Mouse (Mus musculus) left cerebral cortex, adult 8-10 months (tissue): ENCODE measurements around the gene Spryd3. TPM values are rescaled to one million over a fixed set of nuclear protein-coding genes. Genes with fewer than 3 reads are reported as not detected.

ENCODE experiments used
- DNase-seq, 2 experiments: peaks; one replicate each; pipeline ENCODE4 v3.0.0; 2022; ENCODE audit warnings: low spot score in 2 of 2
- total RNA-seq, 4 experiments: library from RNA; stranded (reverse); gene quantifications; 2 replicates each; pipeline ENCODE4 v1.2.4; 2022

Spryd3 gene
- total RNA-seq, 4 experiments from 2014 or later, result 147 to 167 (median 161) TPM

GRCm38 (mm10) chr15:102072963-102073558 is 63.0 kb downstream of the Spryd3 start:
- DNase-seq, result no peak

GRCm38 (mm10) chr15:102070476-102071467 is 65.3 kb downstream of the Spryd3 start:
- no peak for DNase-seq

Other genes with a start within 250 kb of the Spryd3 start
- not detected for gene Krt76, start 243.3 kb downstream of the Spryd3 start, total RNA-seq
- not detected for gene Krt4, start 211.5 kb downstream of the Spryd3 start, total RNA-seq
- gene Krt79, start 195.9 kb downstream of the Spryd3 start, total RNA-seq, result not detected
- not detected for gene Krt78, start 181.9 kb downstream of the Spryd3 start, total RNA-seq
- gene Krt8, start 131.8 kb downstream of the Spryd3 start, total RNA-seq, result under 1 TPM; 0.17 to 0.95 (median 0.23) TPM
- gene Krt18, start 108.1 kb downstream of the Spryd3 start, total RNA-seq, result 1 to 10 TPM in 2 of 4 experiments, under 1 TPM in 2; 0.26 to 2.5 (median 1.3) TPM
- gene Eif4b, start 62.5 kb downstream of the Spryd3 start, total RNA-seq, result 100 to 1,000 TPM; 191 to 203 (median 200) TPM
- gene Tns2, start 35.8 kb downstream of the Spryd3 start, total RNA-seq, result 10 to 100 TPM; 23.3 to 29.5 (median 24.3) TPM
- 10 to 100 TPM; 42.4 to 49.5 (median 45.5) TPM for gene Igfbp6, start 8.1 kb upstream of the Spryd3 start, total RNA-seq
- under 1 TPM in 2 of 4 experiments, not detected in 2; 0.26 to 0.27 TPM for gene Soat2, start 14.3 kb upstream of the Spryd3 start, total RNA-seq
- gene Zfp740, start 67.0 kb upstream of the Spryd3 start, total RNA-seq, result 10 to 100 TPM; 72.4 to 79.4 (median 73.1) TPM
- gene Csad, start 68.5 kb upstream of the Spryd3 start, total RNA-seq, result 10 to 100 TPM; 24.6 to 38.7 (median 31.1) TPM
- 1 to 10 TPM in 2 of 4 experiments, under 1 TPM in 2; 0.23 to 2.9 (median 1.7) TPM for gene Itgb7, start 95.7 kb upstream of the Spryd3 start, total RNA-seq
- gene Rarg, start 121.3 kb upstream of the Spryd3 start, total RNA-seq, result 10 to 100 TPM; 13.5 to 16.8 (median 16.3) TPM
- gene Gm9918, start 134.3 kb upstream of the Spryd3 start, total RNA-seq, result not detected
- gene Mfsd5, start 143.2 kb upstream of the Spryd3 start, total RNA-seq, result 10 to 100 TPM; 38.3 to 48.5 (median 42.1) TPM
- 1 to 10 TPM in 3 of 4 experiments, under 1 TPM in 1; 0.91 to 1.5 (median 1.2) TPM for gene Espl1, start 160.0 kb upstream of the Spryd3 start, total RNA-seq
- 100 to 1,000 TPM; 457 to 497 (median 483) TPM for gene Pfdn5, start 189.9 kb upstream of the Spryd3 start, total RNA-seq
- 10 to 100 TPM; 59.3 to 63.4 (median 61.9) TPM for gene Myg1, start 195.5 kb upstream of the Spryd3 start, total RNA-seq
- gene Aaas, start 214.5 kb upstream of the Spryd3 start, total RNA-seq, result 10 to 100 TPM; 20.1 to 25.3 (median 22.2) TPM
- gene Sp7, start 230.9 kb upstream of the Spryd3 start, total RNA-seq, result 1 to 10 TPM in 2 of 4 experiments, under 1 TPM in 2; 0.82 to 1.6 (median 1.0) TPM